Comparison of ENCODE assay signal across 8 mouse cellular contexts in the genomic region with DNA sequence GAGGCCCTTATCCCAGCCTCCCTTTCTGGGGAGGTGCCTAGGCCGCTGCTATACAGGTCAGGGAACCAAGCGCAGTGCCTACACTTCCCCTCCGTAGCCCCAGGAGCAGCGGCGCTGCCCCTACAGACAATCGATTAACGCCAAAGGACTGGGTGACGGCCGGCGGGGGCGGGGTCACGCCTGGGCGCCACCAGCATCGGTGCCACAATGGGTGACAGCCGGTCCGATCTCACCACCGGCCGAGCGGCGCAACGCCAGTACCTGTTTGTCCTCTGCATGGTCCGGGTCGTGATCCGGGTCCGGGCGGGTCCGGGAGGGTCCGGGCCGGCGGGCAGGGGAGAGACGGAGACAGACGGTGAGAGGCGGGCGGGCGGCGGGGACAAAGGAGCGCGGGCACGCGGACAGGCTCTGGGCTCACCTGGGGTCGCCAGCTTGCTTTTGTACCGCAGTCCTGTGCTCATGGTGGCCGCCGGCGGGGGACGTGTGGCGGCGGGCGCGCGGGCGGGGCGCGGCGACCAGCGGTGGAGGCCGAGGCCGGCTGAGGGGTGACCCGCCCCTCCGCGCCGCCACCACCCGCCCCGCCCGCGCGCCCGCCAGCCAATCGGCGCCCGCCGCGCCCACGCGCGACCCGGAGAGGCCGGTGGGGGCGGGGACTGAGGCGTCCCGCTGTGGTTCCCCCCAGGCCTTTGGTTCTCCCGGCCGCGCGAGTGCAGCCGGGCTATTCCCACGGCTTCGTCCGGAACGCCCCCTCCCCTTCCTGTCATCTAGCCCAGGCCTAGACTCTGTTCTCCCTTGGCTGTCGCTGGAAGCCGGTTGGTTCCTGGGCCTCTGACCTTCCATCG. TPM values are rescaled to one million over a fixed set of nuclear protein-coding genes. Genes with fewer than 3 reads are reported as not detected.
DNase-seq lines count a peak whose midpoint lies in the region; ATAC-seq and TF ChIP-seq lines count a peak whose summit lies in the region.

A gene (minus strand): TSS at position 565 of the 842 bp plus-strand sequence.

- peaks cover 19% of the 10 kb centered on the region for H3K79me2 ChIP-seq in C2C12 (ENCODE audit: control insufficient read depth, insufficient read depth)

- no peaks in the 10 kb centered on the region for H3K79me3 ChIP-seq in C2C12 (ENCODE audit: low read depth)

- peak within 1 kb of the TSS; percentile 87 for H3K9ac ChIP-seq in embryonic facial prominence, embryonic 13.5 days
- peak within 1 kb of the TSS; percentile 71 for H3K9ac ChIP-seq in kidney, embryonic 14.5 days (ENCODE audit: low read depth, low read length)
- H3K9ac ChIP-seq in midbrain, postnatal 0 days (replicated peaks; ENCODE audit: low read length, poor library complexity, severe bottlenecking), result peak within 1 kb of the TSS; percentile 98

- TF ChIP-seq CTCF in C2C12 (IDR thresholded peaks at IDR 0.05; ENCODE audit: control insufficient read depth, insufficient read depth, insufficient read length), result no peak
- TF ChIP-seq CTCF in midbrain, postnatal 0 days (IDR thresholded peaks at IDR 0.05), result no peak

- H3K4me3 ChIP-seq in C2C12 (ENCODE audit: insufficient read depth, poor library complexity, severe bottlenecking), result peak within 1 kb of the TSS; percentile 44
- peak within 1 kb of the TSS; percentile 82 for H3K4me3 ChIP-seq in embryonic facial prominence, embryonic 13.5 days
- H3K4me3 ChIP-seq in kidney, embryonic 14.5 days (ENCODE audit: low read length), result peak within 1 kb of the TSS; percentile 70
- peak within 1 kb of the TSS; percentile 90 for H3K4me3 ChIP-seq in midbrain, postnatal 0 days (ENCODE audit: low read depth, low read length)

- no peaks in the 10 kb centered on the region for H3K9me3 ChIP-seq in embryonic facial prominence, embryonic 13.5 days
- H3K9me3 ChIP-seq in kidney, embryonic 14.5 days (ENCODE audit: control insufficient read depth, low read length), result no peaks in the 10 kb centered on the region
- H3K9me3 ChIP-seq in midbrain, postnatal 0 days (ENCODE audit: low read length), result no peaks in the 10 kb centered on the region

- H3K4me2 ChIP-seq in embryonic facial prominence, embryonic 13.5 days, result peak within 1 kb of the TSS; percentile 86
- H3K4me2 ChIP-seq in kidney, embryonic 14.5 days (replicated peaks; ENCODE audit: low read depth, low read length), result peak within 1 kb of the TSS; percentile 89
- H3K4me2 ChIP-seq in midbrain, postnatal 0 days (ENCODE audit: low read depth, low read length, poor library complexity, severe bottlenecking), result peak within 1 kb of the TSS; percentile 92

- DNase-seq in adrenal gland, postnatal 14 days, result peak; percentile 80
- DNase-seq in heart, adult 9 months (ENCODE audit: low spot score in 2 of 2), result peak; percentile 59 to 61
- DNase-seq in liver, result peak; percentile 55
- peak; percentile 60 for DNase-seq in midbrain, postnatal 0 days (ENCODE audit: low spot score)
- peak; percentile 42 to 55 for DNase-seq in thymus, postnatal 36 days

- H3K27ac ChIP-seq in embryonic facial prominence, embryonic 13.5 days, result peak within 1 kb of the TSS; percentile 39; the same call in 1 of the 2 replicates
- no peak within 1 kb of the TSS for H3K27ac ChIP-seq in kidney, embryonic 14.5 days (ENCODE audit: low read depth, low read length)
- peak within 1 kb of the TSS; percentile 79 for H3K27ac ChIP-seq in midbrain, postnatal 0 days (ENCODE audit: low read depth, low read length)

- ATAC-seq in embryonic facial prominence, embryonic 13.5 days (ENCODE audit: insufficient number of reproducible peaks, insufficient read depth, low FRiP score, low TSS enrichment, low read depth), result peak; percentile 34; the same call in 1 of the 2 replicates
- peak; percentile 44 for ATAC-seq in kidney, embryonic 14.5 days (ENCODE audit: low FRiP score, low TSS enrichment)
- peak; percentile 66 for ATAC-seq in midbrain, postnatal 0 days (ENCODE audit: low FRiP score)

- peak within 1 kb of the TSS; percentile 92 for H3ac ChIP-seq in C2C12 (ENCODE audit: control insufficient read depth, insufficient read length, low read depth)

- peaks cover 11% of the 10 kb centered on the region for H3K36me3 ChIP-seq in C2C12 (ENCODE audit: control insufficient read depth, insufficient read depth)
- peaks cover 10% of the 10 kb centered on the region for H3K36me3 ChIP-seq in embryonic facial prominence, embryonic 13.5 days
- no peaks in the 10 kb centered on the region for H3K36me3 ChIP-seq in kidney, embryonic 14.5 days (ENCODE audit: control insufficient read depth, insufficient read depth, low read length)
- peaks cover 6% of the 10 kb centered on the region for H3K36me3 ChIP-seq in midbrain, postnatal 0 days (ENCODE audit: insufficient read depth, low read length)

- peaks cover 37% of the 10 kb centered on the region for H3K4me1 ChIP-seq in embryonic facial prominence, embryonic 13.5 days
- H3K4me1 ChIP-seq in kidney, embryonic 14.5 days (ENCODE audit: control insufficient read depth, insufficient read depth, low read length), result peaks cover 20% of the 10 kb centered on the region
- peaks cover 13% of the 10 kb centered on the region; the same call in 1 of the 2 replicates for H3K4me1 ChIP-seq in midbrain, postnatal 0 days (ENCODE audit: insufficient read depth, low read length)

- WGBS in embryonic facial prominence, embryonic 13.5 days, result 1% methylated on average over 88 of the region's 93 CpGs
- WGBS in kidney, embryonic 14.5 days, result under 1% methylated on average over 73 of the region's 93 CpGs
- WGBS in midbrain, postnatal 0 days, result under 1% methylated on average over 63 of the region's 93 CpGs

- H3K27me3 ChIP-seq in C2C12 (ENCODE audit: control insufficient read depth, insufficient read depth, insufficient read length), result no peaks in the 10 kb centered on the region
- peaks cover 30% of the 10 kb centered on the region for H3K27me3 ChIP-seq in embryonic facial prominence, embryonic 13.5 days
- peaks cover 36% of the 10 kb centered on the region for H3K27me3 ChIP-seq in kidney, embryonic 14.5 days (ENCODE audit: control insufficient read depth, insufficient read depth, low read length)
- H3K27me3 ChIP-seq in midbrain, postnatal 0 days (ENCODE audit: insufficient read depth, low read length), result peaks cover 7% of the 10 kb centered on the region; the same call in 1 of the 2 replicates

TF ChIP-seq in C2C12, 6 proteins besides CTCF, POLR2A, EP300 and RAD21:
- TF ChIP-seq MYOD1 (IDR thresholded peaks at IDR 0.05; ENCODE audit: control insufficient read depth, insufficient read length, low read depth), result no peak
- no peak for TF ChIP-seq MYOG (IDR thresholded peaks at IDR 0.05; ENCODE audit: control insufficient read depth, extremely low read depth, insufficient read length)
- TF ChIP-seq USF1 (IDR thresholded peaks at IDR 0.05; ENCODE audit: low read depth), result no peak
- TF ChIP-seq FOSL1 (IDR thresholded peaks at IDR 0.05; ENCODE audit: insufficient read depth, low read length, poor library complexity, severe bottlenecking), result no peak
- no peak for TF ChIP-seq CEBPB (IDR thresholded peaks at IDR 0.05; ENCODE audit: low read depth)
- TF ChIP-seq MAX (IDR thresholded peaks at IDR 0.05), result no peak

RNA-seq across cellular contexts. Expression of the gene that starts here (rescaled TPM):
- polyA plus RNA-seq in C2C12 (2012; fragmentation: generic; extraction: Trizol), result 74.2 TPM
- 12.1 and 15.2 TPM in 2 replicates for total RNA-seq in adrenal gland, postnatal 14 days (2021)
- polyA plus RNA-seq in embryonic facial prominence, embryonic 13.5 days (2015; fragmentation: Nextera tagmentation; extraction: Ambion mirVana), result 39.7 and 45.9 TPM in 2 replicates
- polyA plus RNA-seq in kidney, embryonic 14.5 days (2014; fragmentation: Nextera tagmentation; extraction: Ambion mirVana), result 12.2 and 14.2 TPM in 2 replicates
- total RNA-seq in midbrain, postnatal 0 days (2014; rRNA removed), result 376 and 407 TPM in 2 replicates
- polyA plus RNA-seq in midbrain, postnatal 0 days (2015; fragmentation: Nextera tagmentation; extraction: Ambion mirVana), result 247 and 258 TPM in 2 replicates

Comparison
In these comparisons a context has a peak if more than half of its experiments do, and no peak if none do; other contexts are left out.
1. RNA of the gene that starts here (total RNA-seq): 376 to 407 TPM in midbrain, postnatal 0 days; 12.1 to 15.2 TPM in adrenal gland, postnatal 14 days; every median in the first group is over 10 times any median in the second.
2. Peak in every context shown above with its lines, with median percentiles within 50 percentile points of each other: H3K4me3 ChIP-seq, DNase-seq, ATAC-seq, H3K4me2 ChIP-seq and H3K9ac ChIP-seq.